Mouse (Mus musculus): Measurements from ENCODE around the gene Vmac.

Vmac gene

GRCm38 (mm10) chr17:56717363-56718058, at the start of gene Vmac, which contains the start of gene Ndufa11:
Gene Vmac (minus strand): TSS chr17:56718022.
Gene Ndufa11 (plus strand): TSS chr17:56717767.
- peak; percentile 96 for DNase-seq

- no peak for DNase-seq
Observed at GRCm38 (mm10) chr17:56766631-56767405, 49.0 kb upstream of the Vmac start.

GRCm38 (mm10) chr17:56765431-56765830, 47.6 kb upstream of the Vmac start:
- no peak for DNase-seq

- DNase-seq = peak; percentile 93
Observed at GRCm38 (mm10) chr17:56764474-56765354, 46.9 kb upstream of the Vmac start, which contains the start of gene Dus3l. Gene Dus3l (plus strand): TSS chr17:56764757.

GRCm38 (mm10) chr17:56763741-56764250, 46.0 kb upstream of the Vmac start:
- DNase-seq = no peak

- DNase-seq = peak; percentile 83
Observed at GRCm38 (mm10) chr17:56762769-56763731, 45.2 kb upstream of the Vmac start.

- peak; percentile 86 for DNase-seq
Observed at GRCm38 (mm10) chr17:56761991-56762410, 44.2 kb upstream of the Vmac start.

- no peak for DNase-seq
Observed at GRCm38 (mm10) chr17:56761077-56761476, 43.3 kb upstream of the Vmac start.

- no peak for DNase-seq
Observed at GRCm38 (mm10) chr17:56759261-56759660, 41.4 kb upstream of the Vmac start.

- DNase-seq = peak; percentile 95
Observed at GRCm38 (mm10) chr17:56758132-56758531, 40.3 kb upstream of the Vmac start.

- DNase-seq = peak; percentile 94
Observed at GRCm38 (mm10) chr17:56757416-56758123, 39.7 kb upstream of the Vmac start, which contains the start of gene Nrtn. Gene Nrtn (minus strand): TSS chr17:56757530.

- peak; percentile 51 for DNase-seq
Observed at GRCm38 (mm10) chr17:56756703-56757399, 39.0 kb upstream of the Vmac start.

- DNase-seq = no peak
Observed at GRCm38 (mm10) chr17:56754271-56755185, 36.7 kb upstream of the Vmac start.

GRCm38 (mm10) chr17:56753452-56753851, 35.6 kb upstream of the Vmac start:
- DNase-seq = no peak

- no peak for DNase-seq
Observed at GRCm38 (mm10) chr17:56751404-56752072, 33.7 kb upstream of the Vmac start.

GRCm38 (mm10) chr17:56744173-56744572, 26.4 kb upstream of the Vmac start:
- no peak for DNase-seq

GRCm38 (mm10) chr17:56740788-56741160, 23.0 kb upstream of the Vmac start:
- no peak for DNase-seq

GRCm38 (mm10) chr17:56740118-56740787, 22.4 kb upstream of the Vmac start:
- no peak for DNase-seq

All from kidney, adult 9 months (tissue).